Mouse (Mus musculus): ENCODE results near the gene Aplnr.

DNA sequence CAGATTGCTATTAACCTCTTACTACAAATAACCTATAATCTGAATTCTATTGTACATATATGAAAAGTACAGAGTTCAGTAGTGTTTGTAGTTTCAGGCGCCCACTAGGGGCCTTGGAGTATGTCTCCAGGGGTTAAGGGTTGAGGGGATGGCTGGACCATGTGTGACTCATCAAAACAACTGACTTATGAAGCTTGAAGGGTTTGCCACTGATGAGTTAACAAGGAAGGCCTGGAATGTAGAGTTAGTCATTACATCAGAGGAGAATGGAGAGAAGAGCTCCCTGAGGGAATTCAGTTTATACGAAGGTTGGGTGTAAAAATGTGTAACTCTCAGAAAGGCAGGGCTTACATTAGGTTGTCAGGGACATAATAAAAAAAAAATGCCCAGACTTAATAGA, 38.0 kb upstream of the Aplnr start:
- TF ChIP-seq POLR2A (IDR thresholded peaks at IDR 0.05; ENCODE audit: insufficient read depth, low read length) (no peak), CTCF (IDR thresholded peaks at IDR 0.05; ENCODE audit: low read depth, low read length) (no peak), EP300 (IDR thresholded peaks at IDR 0.05; ENCODE audit: insufficient read depth, low read depth, low read length) (no peak)
